Mouse (Mus musculus) left cerebral cortex, adult 2 months (tissue): Measurements from ENCODE around the gene Tex2. TPM values are rescaled to one million over a fixed set of nuclear protein-coding genes. Genes with fewer than 3 reads are reported as not detected.

Experiments used
- DNase-seq, 2 experiments: peaks; one replicate each; pipeline ENCODE4 v3.0.0; 2021 to 2022; ENCODE audit warnings: low spot score in 2 of 2, mixed read lengths in 1 of 2; ENCODE audit errors: extremely low spot score in 1 of 2
- H3K27ac ChIP-seq: fragments of 200-600 bp; 2 replicates; pipeline ENCODE4 v1.8.1; 2022
- H3K4me3 ChIP-seq: fragments of 200-600 bp; 2 replicates; pipeline ENCODE4 v1.8.1; 2022
- CTCF ChIP-seq: fragments of 200-600 bp; IDR thresholded peaks from 2 replicates; pipeline ENCODE4 v1.8.1; 2022; ENCODE audit warnings: antibody characterized with exemption, mild to moderate bottlenecking, moderate library complexity
- intact Hi-C: fragments of 180-260 bp; cut with DNase I; formaldehyde crosslinking; loops from one replicate; pipeline ENCODE4 v1.15.1; 2025
- total RNA-seq, 2 experiments: library from RNA; stranded (reverse); gene quantifications; 2 replicates each; pipeline ENCODE4 v1.2.3; 2021

Tex2 gene
- total RNA-seq, 2 experiments from 2014 or later: 114 to 118 TPM

GRCm38 (mm10) chr11:106532248-106532790 lies 80.9 kb downstream of the Tex2 start:
- DNase-seq: no peak
- intact Hi-C loops: no loop called here
- no peak for TF ChIP-seq CTCF
- Histone ChIP-seq H3K27ac (no peak overlapping the region), H3K4me3 (no peak overlapping the region)

- intact Hi-C loops: no loop called here
- DNase-seq: no peak
- H3K4me3 ChIP-seq: no peak overlapping the region
- TF ChIP-seq CTCF: no peak
- no peak overlapping the region for H3K27ac ChIP-seq
Measured at GRCm38 (mm10) chr11:106529786-106530185, 83.4 kb downstream of the Tex2 start.

DNA sequence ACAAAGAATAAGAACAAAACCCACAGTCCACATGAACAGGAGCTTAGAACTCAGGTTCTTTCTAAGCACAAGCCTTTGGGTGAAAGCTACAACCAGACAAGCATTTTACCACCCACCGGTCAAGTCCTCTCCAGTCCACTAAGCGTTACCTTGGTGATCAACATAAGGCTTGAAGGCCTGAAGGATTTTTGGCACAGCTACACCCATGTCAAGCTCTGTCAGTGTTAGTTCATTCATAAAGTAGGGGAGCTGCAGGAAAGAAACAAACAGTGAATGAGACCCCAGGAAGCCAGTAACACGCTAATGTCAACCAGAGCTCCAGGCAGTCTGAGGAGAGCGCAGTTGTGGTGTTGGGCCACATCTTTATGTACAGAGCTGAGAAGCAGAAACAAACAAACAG lies 84.1 kb downstream of the Tex2 start:
- no peak for DNase-seq
- H3K4me3 ChIP-seq: no peak overlapping the region
- no peak for TF ChIP-seq CTCF
- no peak overlapping the region for H3K27ac ChIP-seq
- intact Hi-C loops: no loop called here

DNA sequence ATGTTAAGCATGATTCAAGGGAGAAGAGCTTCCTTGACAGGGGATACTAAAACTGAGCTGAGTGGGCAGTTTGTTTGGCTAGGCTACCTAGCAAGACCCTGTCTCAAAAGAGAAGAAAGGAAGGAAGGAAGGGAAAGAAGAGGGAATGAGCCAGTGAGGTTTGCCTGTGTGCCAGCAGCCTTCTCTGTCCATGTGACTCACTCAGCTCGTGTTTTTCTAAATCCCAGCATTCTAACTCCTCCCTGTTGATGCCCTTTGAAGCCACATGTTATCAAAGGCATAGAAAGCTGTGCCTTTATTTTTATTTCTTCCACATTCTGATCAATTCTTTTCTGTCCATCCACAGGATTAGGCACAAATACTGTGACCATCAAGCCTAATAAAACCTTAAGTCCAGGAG lies 85.3 kb downstream of the Tex2 start:
- no peak overlapping the region for H3K4me3 ChIP-seq
- DNase-seq: no peak
- no peak for TF ChIP-seq CTCF
- intact Hi-C loops: no loop called here
- H3K27ac ChIP-seq: no peak overlapping the region

- no peak for TF ChIP-seq CTCF
- H3K4me3 ChIP-seq: no peak overlapping the region
- intact Hi-C loops: no loop called here
- no peak overlapping the region for H3K27ac ChIP-seq
- DNase-seq: no peak
Measured at GRCm38 (mm10) chr11:106527147-106527821, 85.9 kb downstream of the Tex2 start.

DNA sequence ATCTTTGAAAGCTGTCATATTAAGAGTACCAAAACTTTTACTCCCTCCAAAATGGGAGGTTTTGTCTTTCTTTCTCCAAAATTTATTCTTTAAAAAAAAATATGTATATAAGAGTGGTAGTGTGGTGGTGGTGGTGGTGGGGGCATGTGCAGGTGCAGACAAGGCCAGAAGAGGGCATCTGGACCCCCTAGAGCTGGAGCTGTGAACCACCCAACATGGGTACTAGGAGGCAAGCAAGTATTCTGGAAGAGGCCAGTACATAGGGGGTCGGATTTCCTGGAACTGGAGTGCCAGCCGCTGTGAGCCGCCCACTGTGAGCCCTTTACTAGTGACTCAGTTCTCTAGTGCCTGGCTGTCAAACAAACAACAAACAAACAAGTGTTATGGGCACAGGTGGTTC lies 90.7 kb downstream of the Tex2 start:
- TF ChIP-seq CTCF: no peak
- no peak overlapping the region for H3K4me3 ChIP-seq
- H3K27ac ChIP-seq: no peak overlapping the region
- DNase-seq: no peak
- intact Hi-C loops: no loop called here

DNA sequence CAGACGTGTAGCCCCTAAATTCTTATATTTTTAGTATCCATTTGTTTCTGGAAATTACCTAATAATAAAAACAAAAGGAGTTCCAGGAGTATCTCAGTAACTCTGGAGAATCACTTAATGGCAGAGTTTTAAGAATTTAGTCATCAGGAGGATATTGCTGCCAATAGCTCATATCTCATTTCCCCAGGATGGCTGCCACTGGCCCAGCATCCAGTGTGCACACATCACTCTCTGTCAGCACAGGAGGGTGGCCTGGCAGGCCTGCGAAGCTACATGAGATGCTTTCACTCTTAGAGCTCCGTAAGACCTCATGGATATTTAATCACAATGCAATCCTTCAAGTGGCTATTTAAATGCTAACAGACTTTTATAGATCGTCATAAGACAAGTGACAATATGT lies 91.6 kb downstream of the Tex2 start:
- no peak for TF ChIP-seq CTCF
- H3K27ac ChIP-seq: no peak overlapping the region
- intact Hi-C loops: no loop called here
- DNase-seq: no peak
- H3K4me3 ChIP-seq: no peak overlapping the region

GRCm38 (mm10) chr11:106520404-106520803 lies 92.8 kb downstream of the Tex2 start:
- no peak for TF ChIP-seq CTCF
- intact Hi-C loops: no loop called here

DNA sequence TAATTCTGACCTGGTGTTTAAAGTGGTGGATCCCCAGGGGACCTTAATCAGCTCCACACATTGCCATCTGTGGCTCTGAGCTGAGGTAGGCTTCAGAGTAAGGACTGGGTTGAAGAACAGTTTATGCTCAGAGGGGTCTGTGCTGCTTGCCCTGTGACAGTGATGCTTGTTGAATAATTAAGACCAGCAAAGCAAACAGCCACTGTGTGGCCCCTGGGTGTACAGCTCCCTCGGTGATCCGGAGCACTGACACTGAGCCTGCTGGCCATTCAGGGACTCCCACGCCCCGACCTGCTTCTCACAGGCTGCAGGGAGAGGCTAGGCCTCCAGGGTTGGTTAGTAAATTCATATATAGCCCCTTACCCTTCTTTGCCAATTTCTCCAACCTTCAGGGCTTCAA lies 93.7 kb downstream of the Tex2 start:
- Histone ChIP-seq H3K4me3 (no peak overlapping the region), H3K27ac (no peak overlapping the region)
- no peak for TF ChIP-seq CTCF
- no peak for DNase-seq
- intact Hi-C loops: no loop called here

More at GRCm38 (mm10) chr11:106520404-106520803, 92.8 kb downstream of the Tex2 start:
- DNase-seq: no peak
- Histone ChIP-seq H3K27ac (no peak overlapping the region), H3K4me3 (no peak overlapping the region)

DNA sequence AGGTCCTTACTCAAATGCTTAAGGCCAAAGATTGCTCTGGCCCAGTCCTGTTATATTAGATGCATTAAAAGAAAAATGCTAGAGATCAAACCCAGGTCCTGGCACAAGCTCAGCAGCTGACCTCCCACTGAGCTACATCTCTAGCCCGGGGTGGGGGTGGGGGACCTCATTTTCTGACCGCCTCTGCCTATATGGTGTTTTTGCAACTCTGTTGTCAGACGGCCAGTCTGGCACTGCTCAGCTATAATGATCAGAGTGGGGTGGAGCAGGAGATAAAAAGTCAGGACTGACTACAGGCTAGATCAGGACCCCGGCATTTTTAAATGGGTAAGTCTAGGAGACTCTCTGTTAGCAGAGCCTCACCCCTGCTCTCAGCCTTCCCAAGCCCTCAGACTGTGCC lies 94.8 kb downstream of the Tex2 start:
- no peak for DNase-seq
- H3K27ac ChIP-seq: no peak overlapping the region
- intact Hi-C loops: no loop called here
- no peak overlapping the region for H3K4me3 ChIP-seq
- no peak for TF ChIP-seq CTCF

DNA sequence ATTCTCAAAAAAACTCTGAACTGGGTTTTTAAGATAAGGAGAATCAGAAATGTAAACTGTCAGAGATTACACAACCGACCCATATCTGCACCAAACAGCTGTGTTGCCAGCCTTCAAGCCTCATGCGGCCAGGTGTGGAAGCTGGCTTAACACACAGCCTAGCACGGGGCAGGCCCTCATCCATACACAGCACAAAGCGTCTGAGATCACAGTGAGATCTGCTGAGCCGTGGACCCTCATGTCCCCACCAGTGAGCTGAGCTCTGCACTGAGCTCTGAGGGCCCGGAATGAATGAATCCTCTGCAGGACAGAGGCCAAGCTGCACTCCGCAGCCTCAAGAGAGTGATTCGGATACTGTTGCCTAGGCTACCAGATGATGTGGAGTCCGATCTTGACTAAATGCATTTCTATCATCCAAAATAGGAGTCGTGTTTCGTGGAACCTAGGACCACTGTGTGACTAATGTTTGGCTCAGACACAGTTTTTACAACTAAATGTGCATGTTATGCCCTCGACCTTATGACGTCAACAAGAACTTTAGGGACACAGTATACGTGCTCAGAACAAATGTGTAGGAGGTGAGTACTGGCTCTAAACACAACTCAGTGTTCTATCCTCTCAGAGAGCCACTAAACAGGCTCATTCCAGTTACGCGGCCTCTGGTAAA lies 98.0 kb downstream of the Tex2 start:
- intact Hi-C loops: no loop called here
- DNase-seq: peak in 1 of 2 experiments; percentile 35
- no peak for TF ChIP-seq CTCF
- peak overlapping the region; percentile 80 for H3K27ac ChIP-seq
- H3K4me3 ChIP-seq: no peak overlapping the region

- no peak for TF ChIP-seq CTCF
- Histone ChIP-seq H3K4me3 (no peak overlapping the region), H3K27ac (peak overlapping the region; percentile 80)
- no peak for DNase-seq
- intact Hi-C loops: no loop called here
Measured at GRCm38 (mm10) chr11:106514446-106514845, 98.8 kb downstream of the Tex2 start.
